Mouse (Mus musculus) megakaryocyte, embryonic 14.5 days (primary cell): ENCODE data around the gene Slamf9. TPM values are rescaled to one million over a fixed set of nuclear protein-coding genes. Genes with fewer than 3 reads are reported as not detected.

Source experiments
- H3K27me3 ChIP-seq: replicated peaks from 2 replicates; pipeline ENCODE3; 2012; ENCODE audit warnings: inconsistent platforms
- H3K36me3 ChIP-seq: replicated peaks from 2 replicates; pipeline ENCODE3; 2012; ENCODE audit warnings: low read length, inconsistent platforms, mixed read lengths
- H3K4me1 ChIP-seq: 2 replicates; pipeline ENCODE4 v1.6.1; 2012; ENCODE audit warnings: inconsistent platforms
- H3K4me3 ChIP-seq: replicated peaks from 2 replicates; pipeline ENCODE3; 2012; ENCODE audit warnings: moderate library complexity, mild to moderate bottlenecking, inconsistent platforms
- H3K9me3 ChIP-seq: 2 replicates; pipeline ENCODE4 v1.6.1; 2012; ENCODE audit warnings: inconsistent platforms
- FLI1 ChIP-seq: IDR thresholded peaks from 2 replicates; pipeline ENCODE4 v1.6.1; 2012; ENCODE audit warnings: low read length, inconsistent platforms, mixed read lengths
- GATA1 ChIP-seq: IDR thresholded peaks from 3 replicates; pipeline ENCODE4 v1.6.1; 2012; ENCODE audit warnings: mixed read lengths, low read length, inconsistent platforms, borderline replicate concordance
- polyA plus RNA-seq: library from polyadenylated mRNA; stranded (reverse); fragments of >175 nt; gene quantifications from 2 replicates; pipeline ENCODE4 v1.2.3, GENCODE M21; 2012; ENCODE audit warnings: low replicate concordance; ENCODE audit not compliant: insufficient read depth

Gene Slamf9
- polyA plus RNA-seq, 1 experiment, result not detected

GRCm38 (mm10) chr1:172520576-172521440 lies 45.6 kb downstream of the Slamf9 start, which contains the start of gene Cfap45:
Gene Cfap45 (plus strand): TSS chr1:172520801.
- H3K9me3 ChIP-seq, result peaks cover 5% of the 10 kb centered on the region; the same call in 1 of the 2 replicates
- TF ChIP-seq GATA1, result no peak
- no peak for TF ChIP-seq FLI1
- peak within 1 kb of the TSS; percentile 85 for H3K4me3 ChIP-seq

GRCm38 (mm10) chr1:172522524-172522923 lies 47.4 kb downstream of the Slamf9 start:
- Histone ChIP-seq H3K9me3 (peaks cover 2% of the 10 kb centered on the region; the same call in 1 of the 2 replicates), H3K36me3 (peaks cover 2% of the 10 kb centered on the region), H3K27me3 (peaks cover 5% of the 10 kb centered on the region), H3K4me1 (peaks cover 69% of the 10 kb centered on the region), H3K4me3 (no peak overlapping the region)
- TF ChIP-seq FLI1 (no peak), GATA1 (no peak)

More at GRCm38 (mm10) chr1:172520576-172521440, 45.6 kb downstream of the Slamf9 start, which contains the start of gene Cfap45:
- Histone ChIP-seq H3K36me3 (peaks cover 10% of the 10 kb centered on the region), H3K4me1 (peaks cover 62% of the 10 kb centered on the region), H3K27me3 (no peaks in the 10 kb centered on the region)

- TF ChIP-seq GATA1 (no peak), FLI1 (no peak)
- peaks cover 81% of the 10 kb centered on the region for H3K4me1 ChIP-seq
- H3K4me3 ChIP-seq, result no peak overlapping the region
- H3K27me3 ChIP-seq, result peaks cover 11% of the 10 kb centered on the region
- H3K9me3 ChIP-seq, result no peaks in the 10 kb centered on the region; the same call in 1 of the 2 replicates
- H3K36me3 ChIP-seq, result no peaks in the 10 kb centered on the region
Observed at GRCm38 (mm10) chr1:172523699-172524101, 48.5 kb downstream of the Slamf9 start.

GRCm38 (mm10) chr1:172525027-172525764 lies 50.0 kb downstream of the Slamf9 start:
- Histone ChIP-seq H3K36me3 (no peaks in the 10 kb centered on the region), H3K27me3 (peaks cover 15% of the 10 kb centered on the region), H3K4me3 (peak overlapping the region; percentile 87), H3K4me1 (peaks cover 79% of the 10 kb centered on the region), H3K9me3 (no peaks in the 10 kb centered on the region; the same call in 1 of the 2 replicates)
- no peak for TF ChIP-seq GATA1

GRCm38 (mm10) chr1:172525971-172526370 lies 50.8 kb downstream of the Slamf9 start:
- no peaks in the 10 kb centered on the region; the same call in 1 of the 2 replicates for H3K9me3 ChIP-seq
- TF ChIP-seq GATA1 (no peak), FLI1 (no peak)
- H3K4me3 ChIP-seq, result peak overlapping the region; percentile 87
- peaks cover 19% of the 10 kb centered on the region for H3K27me3 ChIP-seq
- peaks cover 79% of the 10 kb centered on the region for H3K4me1 ChIP-seq
- H3K36me3 ChIP-seq, result no peaks in the 10 kb centered on the region

GRCm38 (mm10) chr1:172526380-172527081 lies 51.4 kb downstream of the Slamf9 start:
- peaks cover 20% of the 10 kb centered on the region for H3K27me3 ChIP-seq
- H3K36me3 ChIP-seq, result no peaks in the 10 kb centered on the region
- H3K4me3 ChIP-seq, result peak overlapping the region; percentile 87
- TF ChIP-seq GATA1 (peak; percentile 87; the same call in 2 of the 3 replicates), FLI1 (no peak)
- H3K9me3 ChIP-seq, result no peaks in the 10 kb centered on the region; the same call in 1 of the 2 replicates
- H3K4me1 ChIP-seq, result peaks cover 78% of the 10 kb centered on the region

- H3K36me3 ChIP-seq, result no peaks in the 10 kb centered on the region
- H3K4me1 ChIP-seq, result peaks cover 78% of the 10 kb centered on the region
- TF ChIP-seq GATA1 (no peak), FLI1 (no peak)
- no peaks in the 10 kb centered on the region for H3K9me3 ChIP-seq
- peak overlapping the region; percentile 87 for H3K4me3 ChIP-seq
- H3K27me3 ChIP-seq, result peaks cover 29% of the 10 kb centered on the region
Observed at GRCm38 (mm10) chr1:172527431-172527830, 52.3 kb downstream of the Slamf9 start.

Other genes with a start within 250 kb of the Slamf9 start
- not detected in 2 replicates for gene Atp1a4, start 216.9 kb upstream of the Slamf9 start, polyA plus RNA-seq
- gene Igsf8, start 213.7 kb upstream of the Slamf9 start, polyA plus RNA-seq, result 18.9 and 46.3 TPM in 2 replicates
- 0.03 TPM in 1 of 2 replicates, not detected in the other for gene Atp1a2, start 177.3 kb upstream of the Slamf9 start, polyA plus RNA-seq
- 0.13 TPM in 1 of 2 replicates, not detected in the other for gene Kcnj9, start 146.0 kb upstream of the Slamf9 start, polyA plus RNA-seq
- gene Kcnj10, start 134.1 kb upstream of the Slamf9 start, polyA plus RNA-seq, result 0.12 TPM in 1 of 2 replicates, not detected in the other
- 4.1 and 7.8 TPM in 2 replicates for gene Pigm, start 98.8 kb upstream of the Slamf9 start, polyA plus RNA-seq
- 0.41 and 0.68 TPM in 2 replicates for gene Igsf9, start 6.4 kb downstream of the Slamf9 start, polyA plus RNA-seq
- 725 and 2,302 TPM in 2 replicates for gene Tagln2, start 24.7 kb downstream of the Slamf9 start, polyA plus RNA-seq
- 0.93 TPM in 1 of 2 replicates, not detected in the other for gene Cfap45, start 45.4 kb downstream of the Slamf9 start, polyA plus RNA-seq
- gene Vsig8, start 80.6 kb downstream of the Slamf9 start, polyA plus RNA-seq, result not detected in 2 replicates
- 0.13 TPM in 1 of 2 replicates, not detected in the other for gene Slamf8, start 115.2 kb downstream of the Slamf9 start, polyA plus RNA-seq
- gene Fcrl6, start 127.2 kb downstream of the Slamf9 start, polyA plus RNA-seq, result not detected in 2 replicates
- gene Dusp23, start 157.6 kb downstream of the Slamf9 start, polyA plus RNA-seq, result 10.0 and 22.8 TPM in 2 replicates
- gene Crp, start 222.7 kb downstream of the Slamf9 start, polyA plus RNA-seq, result not detected in 2 replicates